Mouse (Mus musculus) thymus, postnatal 0 days (tissue): ENCODE data around the gene N4bp2l2. TPM values are rescaled to one million over a fixed set of nuclear protein-coding genes. Genes with fewer than 3 reads are reported as not detected.

ENCODE experiments used
- DNase-seq: peaks from one replicate; pipeline ENCODE4 v3.0.0-alpha.2; 2015; ENCODE audit warnings: low spot score
- polyA plus RNA-seq: library from polyadenylated mRNA; unstranded; fragments of >200 nt; fragmentation: Nextera tagmentation; extraction: Ambion mirVana; gene quantifications from 2 replicates; pipeline ENCODE4 v1.2.1, GENCODE M21; 2015

N4bp2l2 gene
- polyA plus RNA-seq, 1 experiment from 2014 or later: 54.3 TPM

DNA sequence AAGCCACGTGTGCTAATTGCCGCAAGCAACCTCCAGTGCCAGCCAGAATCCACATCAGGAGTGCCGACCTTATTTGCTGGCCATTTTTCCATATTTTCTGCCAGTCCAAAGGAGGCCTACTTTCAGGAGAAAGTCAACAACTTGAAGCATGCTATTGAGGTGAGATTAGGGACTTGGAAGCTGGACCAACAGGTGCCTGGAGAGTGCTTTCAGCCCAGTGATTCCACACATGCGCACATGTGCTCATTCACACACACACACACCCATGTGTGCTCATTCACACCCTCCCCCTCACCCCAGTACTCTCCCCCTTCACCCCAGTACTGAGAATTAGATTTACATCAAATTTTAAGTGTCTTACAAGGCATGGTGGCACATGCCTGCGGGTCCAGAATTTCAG, 99.0 kb downstream of the N4bp2l2 start:
- DNase-seq: no peak

DNA sequence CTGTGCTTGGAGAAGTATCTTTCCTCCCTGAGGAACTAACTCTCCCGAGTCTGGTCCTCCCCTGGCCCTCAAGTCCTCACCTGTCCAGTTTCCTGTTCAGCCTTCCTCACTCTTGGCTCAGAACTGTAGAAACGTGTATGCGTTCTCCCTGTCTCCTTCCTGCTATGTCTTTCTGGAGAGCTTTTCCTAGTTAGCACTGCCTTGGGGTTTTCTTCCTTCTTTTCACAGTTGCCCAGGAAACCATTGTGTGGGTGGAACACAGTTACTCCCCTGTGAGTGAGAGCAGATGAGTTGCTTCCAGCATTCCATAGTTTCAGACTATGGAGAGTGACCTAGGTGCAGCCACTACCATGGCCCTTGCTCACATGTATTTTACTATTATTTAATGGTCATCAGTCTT, 99.8 kb downstream of the N4bp2l2 start:
- no peak for DNase-seq

DNA sequence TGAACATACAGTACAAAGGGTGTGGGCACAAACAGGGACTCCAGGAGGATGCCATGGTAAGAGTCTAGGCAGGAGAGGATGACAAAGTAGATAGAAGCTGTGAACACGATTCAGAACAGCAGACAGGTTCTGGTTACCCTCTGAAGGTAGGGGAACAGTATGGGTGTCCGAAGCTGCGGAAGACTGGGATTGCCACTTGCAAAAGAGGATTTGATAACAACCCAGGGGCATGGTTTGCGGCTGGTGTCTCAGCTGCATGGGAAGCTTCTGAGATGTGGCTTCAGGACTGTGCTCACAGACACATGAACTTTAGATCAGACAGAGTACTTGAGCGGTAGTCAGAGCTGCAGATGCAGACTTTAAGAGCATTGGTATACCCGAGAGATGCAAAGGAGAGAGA, 101.6 kb downstream of the N4bp2l2 start:
- DNase-seq: no peak

DNA sequence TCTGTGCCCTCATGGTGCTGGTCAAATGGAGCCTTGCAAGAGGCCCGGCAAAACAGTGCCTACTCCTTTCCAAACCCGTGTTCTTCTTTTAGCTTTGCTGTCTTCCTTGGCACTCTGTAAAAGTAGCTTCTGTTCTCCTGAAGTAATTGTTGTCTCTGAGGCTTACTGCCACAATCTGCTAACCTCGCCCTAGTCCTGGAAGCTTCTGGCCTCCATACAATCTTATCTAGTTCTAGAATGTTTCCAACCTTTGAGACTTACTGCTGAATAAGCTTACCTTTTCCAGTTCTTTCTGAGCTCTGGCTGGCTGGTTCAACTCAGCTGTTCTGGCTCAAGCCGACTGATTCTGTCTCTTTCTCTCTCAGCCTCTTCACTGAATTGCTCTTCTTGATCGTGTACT, 104.2 kb downstream of the N4bp2l2 start:
- no peak for DNase-seq

DNA sequence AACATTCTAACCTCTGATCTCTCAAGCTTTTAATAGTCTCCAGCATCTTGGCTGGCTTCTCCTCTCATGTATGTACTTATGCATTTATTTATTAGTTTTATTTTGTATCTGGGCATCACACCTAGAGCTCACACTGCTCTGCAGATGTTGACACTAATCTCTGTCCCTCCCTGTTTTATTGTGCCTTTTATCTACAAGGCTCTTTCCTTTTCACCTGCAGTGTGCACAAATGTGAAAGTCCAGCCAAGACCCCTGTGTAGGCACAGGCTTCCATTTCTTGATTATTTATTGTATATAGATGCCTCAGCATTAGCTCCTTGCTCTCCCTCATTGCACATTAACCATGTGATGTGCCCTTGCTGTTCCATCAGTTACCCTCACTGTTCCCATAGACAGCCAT, 104.6 kb downstream of the N4bp2l2 start:
- DNase-seq: no peak

DNA sequence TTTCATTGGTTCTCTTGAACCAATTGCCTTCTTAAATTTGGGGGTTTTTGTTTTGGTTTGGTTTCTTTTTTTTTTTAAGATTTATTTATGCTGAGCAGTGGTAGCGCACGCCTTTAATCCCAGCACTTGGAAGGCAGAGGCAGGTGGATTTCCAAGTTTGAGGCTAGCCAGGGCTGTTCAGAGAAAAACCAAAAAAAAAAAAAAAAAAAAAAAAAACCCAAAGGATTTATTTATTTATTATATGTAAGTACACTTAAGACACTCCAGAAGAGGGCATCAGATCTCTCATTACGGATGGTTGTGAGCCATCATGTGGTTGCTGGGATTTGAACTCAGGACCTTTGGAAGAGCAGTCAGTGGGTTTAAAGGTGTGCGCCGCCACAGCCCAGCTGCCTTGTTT, 105.1 kb downstream of the N4bp2l2 start:
- DNase-seq: no peak

DNA sequence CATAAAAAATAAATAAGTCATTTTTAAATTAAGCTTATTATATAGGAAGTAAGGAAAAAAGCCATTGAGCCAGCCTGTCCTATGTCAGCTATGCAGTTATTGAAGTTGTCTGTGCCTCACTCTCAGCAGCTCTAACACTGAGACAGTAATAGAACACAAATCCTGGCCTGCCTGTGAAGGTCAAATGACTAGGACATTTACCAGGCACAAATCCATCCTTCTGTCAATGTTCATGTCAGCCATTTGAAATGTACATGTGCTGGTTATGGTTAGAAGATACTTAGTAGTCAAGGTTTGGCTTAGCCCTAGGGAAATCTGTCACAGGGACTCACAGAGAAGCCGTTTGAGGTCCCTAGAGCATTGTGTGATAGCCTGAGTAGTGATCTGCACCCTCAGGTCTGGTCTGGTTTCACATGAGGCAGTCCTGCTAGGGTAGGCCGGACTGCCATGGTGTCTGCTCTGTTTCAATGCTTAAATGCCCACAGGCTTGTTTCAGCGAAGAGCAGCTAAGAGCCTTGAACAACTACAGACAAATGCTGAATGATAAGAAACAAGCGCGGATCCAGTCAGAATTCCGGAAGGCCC, 106.4 kb downstream of the N4bp2l2 start:
- no peak for DNase-seq

Other genes starting within 250 kb of the N4bp2l2 start
- gene Zar1l, start 148.0 kb downstream of the N4bp2l2 start, polyA plus RNA-seq: not detected in 2 replicates
- gene Brca2, start 143.6 kb downstream of the N4bp2l2 start, polyA plus RNA-seq: 16.5 and 23.0 TPM in 2 replicates
- gene N4bp2l1, start 69.0 kb downstream of the N4bp2l2 start, polyA plus RNA-seq: 47.7 and 48.6 TPM in 2 replicates
- 84.8 and 85.8 TPM in 2 replicates for gene Pds5b, start 7.6 kb upstream of the N4bp2l2 start, polyA plus RNA-seq